Mouse (Mus musculus) layer of hippocampus, adult 2 months (tissue): ENCODE data around the gene Scnn1a. TPM values are rescaled to one million over a fixed set of nuclear protein-coding genes. Genes with fewer than 3 reads are reported as not detected.
A peak's percentile ranks its signal among the peaks of the same experiment; 100 is the strongest.

Source experiments
- DNase-seq, 2 experiments: peaks; one replicate each; pipeline ENCODE4 v3.0.0; 2022; ENCODE audit warnings: low spot score in 2 of 2
- H3K27ac ChIP-seq: fragments of 200-600 bp; 2 replicates; pipeline ENCODE4 v1.8.1; 2022
- H3K4me3 ChIP-seq: fragments of 200-600 bp; 2 replicates; pipeline ENCODE4 v1.8.1; 2022; ENCODE audit warnings: mild to moderate bottlenecking
- CTCF ChIP-seq: fragments of 200-600 bp; conservative IDR thresholded peaks from 2 replicates; pipeline ENCODE4 v1.8.1; 2022; ENCODE audit warnings: antibody characterized with exemption, mild to moderate bottlenecking, moderate library complexity
- total RNA-seq, 2 experiments: library from RNA; stranded (reverse); gene quantifications; 2 replicates each; pipeline ENCODE4 v1.2.3; 2021

Scnn1a gene
- total RNA-seq, 2 experiments from 2014 or later = 4.3 to 5.2 TPM

DNA sequence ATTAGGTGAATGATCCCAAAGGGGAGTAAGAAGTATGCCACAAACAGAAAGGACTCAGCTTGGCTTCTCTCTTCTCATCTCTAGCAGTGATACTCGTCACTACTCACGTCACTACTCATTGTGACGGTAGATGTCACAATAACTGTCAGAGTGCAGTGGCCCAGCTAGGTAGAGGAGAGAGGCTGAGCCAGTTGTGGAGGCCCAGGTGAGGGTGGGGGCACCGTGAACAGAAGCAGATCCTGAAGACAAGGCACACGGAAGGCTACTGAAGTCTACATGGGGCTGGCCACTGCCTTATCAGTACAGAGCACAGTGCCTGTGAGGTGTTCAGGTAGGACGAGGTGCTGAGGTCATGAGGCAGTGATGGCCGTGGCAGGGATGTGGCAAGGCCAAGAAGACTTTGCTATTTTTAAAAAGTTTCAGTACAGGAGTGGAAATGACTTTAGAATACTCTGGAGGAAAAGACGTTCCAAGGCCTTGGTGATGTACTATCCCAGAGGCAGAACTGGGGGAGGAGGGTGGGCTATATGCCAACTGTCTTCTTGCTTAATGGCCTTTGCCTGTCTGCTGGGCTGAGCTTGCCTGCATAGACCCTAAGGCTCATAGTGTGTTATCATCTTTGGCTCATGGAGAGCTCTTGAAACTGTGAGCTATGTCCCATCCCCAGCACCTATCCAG lies 31.0 kb downstream of the Scnn1a start:
- peak overlapping the region; percentile 62; the same call in 1 of the 2 replicates for H3K4me3 ChIP-seq
- no peak for TF ChIP-seq CTCF
- DNase-seq = no peak
- no peak overlapping the region for H3K27ac ChIP-seq

DNA sequence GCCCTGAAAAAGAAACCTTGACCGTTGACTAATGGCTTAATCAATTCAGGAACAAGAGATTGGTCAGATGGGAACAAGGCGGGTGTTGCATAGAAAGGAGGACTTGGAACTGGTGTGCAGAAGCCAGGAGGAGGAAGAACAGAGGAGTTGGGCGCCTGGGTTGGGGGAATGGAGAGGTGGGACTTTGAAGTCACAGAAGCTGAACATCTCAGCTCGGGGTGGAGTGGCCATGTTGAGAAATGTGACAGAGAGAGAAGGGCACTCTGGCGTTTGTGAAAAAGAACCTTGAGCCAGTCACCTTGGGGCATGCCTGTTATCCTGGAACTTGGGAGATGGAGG lies 31.6 kb downstream of the Scnn1a start:
- TF ChIP-seq CTCF = no peak
- Histone ChIP-seq H3K4me3 (no peak overlapping the region), H3K27ac (no peak overlapping the region)
- DNase-seq = no peak

DNA sequence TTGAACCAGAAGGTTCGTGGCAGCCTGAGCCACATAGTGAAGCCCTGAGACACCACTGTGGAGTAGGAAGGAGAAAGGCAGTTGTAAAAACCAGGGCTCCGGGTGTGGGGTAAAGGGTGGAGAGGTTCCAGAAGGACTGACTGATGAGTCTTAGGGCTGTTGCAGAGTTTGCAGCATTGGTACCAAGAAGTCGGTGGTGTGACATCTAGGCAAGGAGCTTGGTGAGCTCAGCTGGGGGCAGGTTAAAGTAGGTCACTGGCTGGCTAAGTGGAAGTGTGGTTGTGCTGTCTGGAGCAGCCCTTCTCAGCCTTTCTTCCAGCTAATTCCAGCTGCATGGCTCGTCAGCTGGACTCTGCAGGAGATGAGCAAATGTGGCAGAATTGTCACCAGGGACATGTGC lies 32.4 kb downstream of the Scnn1a start:
- no peak for DNase-seq
- TF ChIP-seq CTCF = no peak
- no peak overlapping the region for H3K4me3 ChIP-seq
- H3K27ac ChIP-seq = peak overlapping the region; percentile 14; the same call in 1 of the 2 replicates

DNA sequence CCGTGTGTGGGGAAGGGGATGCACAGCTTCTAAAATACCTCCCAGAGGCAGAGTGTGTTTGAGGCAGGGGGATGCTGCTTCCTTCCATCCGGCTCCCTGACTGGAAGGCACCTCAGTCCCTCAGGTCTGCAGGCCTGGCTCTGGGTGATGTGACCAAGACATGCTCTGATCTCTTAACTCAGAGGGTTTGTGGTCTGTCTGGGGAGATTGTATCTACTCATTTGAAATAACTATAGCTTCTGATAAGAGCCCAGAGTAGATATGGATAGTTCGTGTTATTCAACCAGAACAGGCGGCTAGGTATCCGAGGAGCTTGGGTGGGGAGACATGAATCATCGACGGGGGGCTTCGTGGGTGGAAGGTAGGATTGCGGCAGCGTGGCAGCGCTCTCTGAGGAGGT lies 32.8 kb downstream of the Scnn1a start:
- no peak for DNase-seq
- Histone ChIP-seq H3K4me3 (no peak overlapping the region), H3K27ac (peak overlapping the region; percentile 14; the same call in 1 of the 2 replicates)
- no peak for TF ChIP-seq CTCF

DNA sequence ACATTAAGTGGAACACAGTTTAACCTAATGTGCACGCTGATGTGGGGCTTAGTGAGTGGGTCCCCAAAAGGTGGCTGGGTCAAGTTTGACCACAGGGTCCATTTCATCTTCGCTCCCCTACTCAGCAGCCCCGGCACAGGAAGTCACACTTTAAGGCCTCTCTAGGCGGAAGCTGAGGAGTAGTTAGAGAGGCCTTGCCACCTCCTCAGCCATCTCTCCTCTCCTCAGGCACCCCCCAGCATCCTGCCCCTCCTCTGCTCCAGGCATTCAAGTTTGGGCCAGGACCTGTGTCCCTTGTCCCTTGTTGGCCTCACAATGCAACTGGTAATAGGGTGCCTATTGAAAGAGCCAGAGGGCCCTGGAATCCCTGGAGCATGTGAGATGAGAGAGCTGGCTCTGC lies 33.2 kb downstream of the Scnn1a start:
- TF ChIP-seq CTCF = no peak
- DNase-seq = no peak
- no peak overlapping the region; the same call in 1 of the 2 replicates for H3K27ac ChIP-seq
- no peak overlapping the region for H3K4me3 ChIP-seq

DNA sequence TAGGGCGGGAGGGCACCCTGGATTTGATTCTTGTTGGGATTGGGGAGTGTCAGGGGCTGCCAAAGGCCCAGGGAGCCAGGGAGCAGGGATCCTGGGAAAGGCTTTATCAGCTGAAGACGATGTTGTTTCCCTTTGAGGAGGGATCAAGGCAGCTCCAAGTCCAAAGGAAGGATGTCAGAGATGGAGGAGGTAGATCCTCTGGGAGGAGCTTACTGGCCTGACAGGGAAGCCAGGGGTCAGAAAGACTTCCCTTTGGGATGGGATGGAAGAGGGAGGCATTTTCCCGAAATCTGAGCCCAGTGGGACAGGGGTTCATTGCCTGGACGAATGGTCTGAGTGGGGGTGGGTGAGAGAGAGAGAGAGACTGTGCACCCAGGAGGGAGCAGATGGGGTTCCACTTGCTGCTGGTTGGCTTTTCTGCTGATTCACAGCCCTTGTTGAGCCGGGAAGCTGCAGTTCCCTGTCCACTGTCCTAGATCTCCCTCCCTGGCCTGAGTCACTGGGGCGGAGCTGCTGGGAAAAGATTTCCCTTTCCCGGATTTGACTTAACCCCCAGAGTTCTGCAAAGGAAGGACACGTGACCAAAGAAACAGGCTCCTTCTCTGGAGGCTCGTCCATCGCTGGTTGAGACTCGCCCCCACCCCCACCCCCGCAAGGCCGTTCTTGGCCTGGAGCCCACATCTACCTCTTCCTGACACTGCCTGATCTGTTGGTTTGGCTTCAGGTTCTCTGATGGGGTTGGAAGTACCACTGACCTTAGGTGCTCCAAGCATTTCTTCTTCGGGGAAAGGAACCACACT lies 34.1 kb downstream of the Scnn1a start:
- DNase-seq = no peak
- TF ChIP-seq CTCF = no peak
- Histone ChIP-seq H3K4me3 (no peak overlapping the region), H3K27ac (peak overlapping the region; percentile 54)

DNA sequence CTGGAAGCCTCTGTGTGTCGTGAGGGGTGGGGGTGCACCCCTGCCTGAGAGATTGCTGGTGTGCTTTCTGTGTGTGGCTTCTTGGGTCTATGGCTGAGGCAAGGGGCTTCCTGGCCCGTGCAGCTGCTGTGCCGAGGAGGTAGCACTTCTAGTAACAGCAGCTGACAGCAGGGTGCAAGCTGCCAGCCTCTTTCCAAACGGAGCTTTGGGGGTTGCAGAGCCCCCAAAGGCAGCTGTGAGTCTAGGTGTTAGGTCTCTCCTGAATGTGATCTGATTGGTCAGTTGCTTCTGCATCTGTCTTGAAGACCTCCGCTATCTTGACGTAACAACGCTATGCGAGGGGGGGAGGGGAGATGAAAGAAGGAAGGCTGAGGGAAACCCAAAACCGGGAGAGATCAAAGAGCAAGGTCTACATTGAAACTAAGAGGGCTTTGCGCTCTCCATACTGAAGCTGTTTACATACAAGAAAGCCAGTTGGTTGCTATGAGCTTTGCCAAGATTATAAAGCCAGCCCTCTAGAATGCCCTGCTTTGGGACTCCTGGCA lies 34.8 kb downstream of the Scnn1a start:
- Histone ChIP-seq H3K27ac (peak overlapping the region; percentile 54), H3K4me3 (no peak overlapping the region)
- TF ChIP-seq CTCF = no peak
- DNase-seq = no peak

DNA sequence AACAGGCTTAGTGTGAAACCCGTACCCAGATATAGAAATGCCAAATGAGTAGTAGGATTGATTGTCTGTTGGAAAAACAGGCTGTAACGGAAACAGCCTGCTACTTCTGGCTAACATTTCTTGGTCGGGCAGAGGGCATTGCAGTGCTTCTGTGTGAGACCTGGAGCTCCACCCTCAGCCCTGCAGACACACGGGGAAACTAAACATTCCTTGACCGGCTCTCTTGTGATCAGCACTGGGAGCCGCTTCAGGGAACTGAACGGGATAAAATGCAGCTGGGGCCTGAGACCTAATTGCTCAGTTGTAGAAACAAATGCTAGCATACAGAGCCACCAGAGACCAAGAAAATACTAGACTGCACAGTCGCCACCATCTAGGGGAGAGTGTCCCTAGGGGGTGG lies 35.8 kb downstream of the Scnn1a start:
- TF ChIP-seq CTCF = no peak
- DNase-seq = no peak
- Histone ChIP-seq H3K27ac (no peak overlapping the region), H3K4me3 (no peak overlapping the region)

DNA sequence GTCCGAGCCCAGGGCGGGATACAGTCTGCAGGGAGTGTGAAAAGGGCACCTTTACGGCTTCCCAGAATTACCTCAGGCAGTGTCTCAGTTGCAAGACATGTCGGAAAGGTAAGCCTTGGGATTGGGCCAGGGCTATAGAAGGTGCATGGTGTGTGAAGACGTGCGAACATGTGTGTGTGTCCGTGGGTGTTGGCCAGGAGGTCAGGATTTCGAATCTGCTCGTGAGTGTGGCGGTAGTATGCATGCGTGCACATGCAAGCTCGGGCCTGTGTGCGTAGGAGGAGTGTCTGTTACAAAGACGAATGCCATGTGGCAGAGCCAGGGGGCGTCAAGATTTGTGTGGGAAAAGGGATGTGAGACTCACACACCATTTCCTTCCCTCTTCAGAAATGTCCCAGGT lies 36.9 kb downstream of the Scnn1a start:
- H3K27ac ChIP-seq = no peak overlapping the region
- no peak for TF ChIP-seq CTCF
- peak in 1 of 2 experiments; percentile 18 for DNase-seq
- no peak overlapping the region for H3K4me3 ChIP-seq

DNA sequence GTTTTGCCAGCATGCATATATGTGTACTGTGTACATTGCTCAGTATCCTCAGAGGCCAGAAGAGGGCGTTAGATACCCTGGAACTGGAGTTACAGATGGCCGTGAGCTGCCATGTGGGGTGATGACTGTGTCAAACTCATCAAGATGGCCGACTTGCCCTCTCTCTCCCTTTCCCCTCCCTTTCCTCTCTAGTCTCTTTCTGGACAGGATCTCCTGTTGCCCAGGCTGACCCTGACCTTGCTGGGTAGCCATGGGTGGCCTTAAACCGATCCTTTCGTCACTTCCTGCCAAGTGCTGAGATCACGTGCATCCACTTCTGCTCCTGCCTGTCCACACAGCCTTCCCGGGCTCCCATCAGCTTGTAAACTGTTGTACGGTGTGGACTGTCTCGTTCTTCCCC lies 39.5 kb downstream of the Scnn1a start:
- H3K4me3 ChIP-seq = no peak overlapping the region
- no peak overlapping the region for H3K27ac ChIP-seq
- 0 out of 2 replicates have a peak, but pooled peaks have one; percentile 28 for TF ChIP-seq CTCF
- no peak for DNase-seq

DNA sequence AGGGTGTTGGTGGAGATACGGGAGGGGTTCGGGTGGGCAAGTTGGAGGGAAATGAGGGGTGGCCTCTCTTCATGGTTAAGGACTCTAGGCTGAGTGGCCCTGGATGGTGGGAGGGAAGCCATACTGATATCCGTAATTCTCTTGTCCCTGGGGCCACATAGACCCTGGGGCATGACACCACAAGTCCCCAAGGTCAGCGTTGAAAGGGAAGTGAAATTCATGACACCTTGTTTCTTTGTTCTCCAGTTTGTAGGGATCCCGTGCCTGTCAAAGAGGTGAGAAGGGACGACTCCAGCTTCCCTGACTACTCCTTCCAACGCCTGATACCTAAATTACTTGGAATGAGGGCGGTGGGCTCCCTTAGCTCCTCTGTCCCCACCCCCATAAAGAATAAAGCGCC lies 40.4 kb downstream of the Scnn1a start:
- TF ChIP-seq CTCF = no peak
- no peak for DNase-seq
- Histone ChIP-seq H3K4me3 (no peak overlapping the region), H3K27ac (no peak overlapping the region)

DNA sequence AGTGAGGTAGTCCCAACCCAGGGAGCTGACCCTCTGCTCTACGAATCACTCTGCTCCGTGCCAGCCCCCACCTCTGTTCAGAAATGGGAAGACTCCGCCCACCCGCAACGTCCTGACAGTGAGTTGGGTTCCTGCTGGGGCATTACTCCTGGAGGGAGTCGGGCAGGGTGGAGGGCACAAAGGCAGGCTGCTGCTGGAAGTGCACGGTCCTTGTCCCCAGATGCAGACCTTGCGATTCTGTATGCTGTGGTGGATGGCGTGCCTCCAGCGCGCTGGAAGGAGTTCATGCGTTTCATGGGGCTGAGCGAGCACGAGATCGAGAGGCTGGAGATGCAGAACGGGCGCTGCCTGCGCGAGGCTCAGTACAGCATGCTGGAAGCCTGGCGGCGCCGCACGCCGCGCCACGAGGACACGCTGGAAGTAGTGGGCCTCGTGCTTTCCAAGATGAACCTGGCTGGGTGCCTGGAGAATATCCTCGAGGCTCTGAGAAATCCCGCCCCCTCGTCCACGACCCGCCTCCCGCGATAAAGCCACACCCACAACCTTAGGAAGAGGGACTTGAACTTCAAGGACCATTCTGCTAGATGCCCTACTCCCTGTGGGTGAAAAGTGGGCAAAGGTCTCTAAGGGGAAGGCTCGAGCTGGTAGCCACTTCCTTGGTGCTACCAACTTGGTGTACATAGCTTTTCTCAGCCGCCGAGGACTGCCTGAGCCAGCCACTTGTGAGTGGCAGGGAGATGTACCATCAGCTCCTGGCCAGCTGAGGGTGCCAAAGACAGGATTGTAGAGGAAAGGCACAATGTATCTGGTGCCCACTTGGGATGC lies 41.2 kb downstream of the Scnn1a start:
- Histone ChIP-seq H3K4me3 (no peak overlapping the region), H3K27ac (no peak overlapping the region)
- peak; percentile 74 for TF ChIP-seq CTCF
- peak in 1 of 2 experiments; percentile 40 for DNase-seq

DNA sequence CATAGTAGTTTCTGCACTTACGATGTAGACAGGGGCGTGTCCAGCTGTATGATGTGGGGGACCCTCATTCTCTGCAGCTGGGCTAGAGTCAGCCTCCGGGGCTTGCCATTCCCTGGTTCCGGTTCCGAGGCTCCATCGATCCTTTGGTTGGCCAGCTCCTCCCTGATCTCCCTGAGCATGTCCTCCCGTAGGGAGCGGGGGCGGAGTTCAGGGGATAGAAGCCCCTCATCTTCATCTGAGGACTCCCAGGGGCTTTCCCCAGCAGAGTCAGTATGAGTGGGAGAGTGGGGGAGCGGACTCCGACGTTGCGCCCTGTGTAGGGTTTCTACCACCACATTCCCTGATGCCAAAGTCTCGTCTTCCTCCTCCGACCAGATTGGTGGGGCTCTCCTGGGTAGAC lies 42.6 kb downstream of the Scnn1a start:
- H3K27ac ChIP-seq = no peak overlapping the region
- no peak for TF ChIP-seq CTCF
- no peak for DNase-seq
- H3K4me3 ChIP-seq = no peak overlapping the region
